Comparison of ENCODE assay signal across 8 mouse cellular contexts in the genomic region with DNA sequence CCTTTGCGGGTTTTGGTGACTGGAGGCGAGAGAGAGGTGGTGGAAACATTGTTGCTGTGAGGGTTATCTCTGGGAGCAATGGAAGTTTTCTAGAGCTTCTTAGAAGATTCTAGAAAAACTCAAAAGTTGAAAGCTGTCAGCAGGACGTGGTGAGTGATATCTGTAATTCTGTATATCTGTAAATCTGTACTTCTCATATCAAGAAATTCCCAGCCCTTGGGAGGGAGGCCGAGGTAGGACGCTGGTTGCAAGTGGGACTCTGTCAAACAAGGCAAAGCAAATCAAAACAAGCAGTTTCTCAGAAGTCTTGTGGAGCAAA. TPM values are rescaled to one million over a fixed set of nuclear protein-coding genes. Genes with fewer than 3 reads are reported as not detected.
A peak's percentile ranks its signal among the peaks of the same experiment; 100 is the strongest.
DNase-seq lines count a peak whose midpoint lies in the region; ATAC-seq and TF ChIP-seq lines count a peak whose summit lies in the region.

No protein-coding gene starts in this region.

- peak overlapping the region; percentile 80 for H3K27ac ChIP-seq in thymus, adult 2 months (ENCODE audit: control insufficient read depth, insufficient read depth, low read length)
- peak overlapping the region; percentile 99 for H3K27ac ChIP-seq in forebrain, embryonic 10.5 days
- peak overlapping the region; percentile 93 for H3K27ac ChIP-seq in liver, embryonic 12.5 days

- peak overlapping the region; percentile 99 for H3K9ac ChIP-seq in liver, embryonic 12.5 days

- H3K4me2 ChIP-seq in liver, embryonic 12.5 days = peak overlapping the region; percentile 77

- no peaks in the 10 kb centered on the region for H3K9me3 ChIP-seq in forebrain, embryonic 10.5 days
- H3K9me3 ChIP-seq in liver, embryonic 12.5 days (replicated peaks) = no peaks in the 10 kb centered on the region

- peaks cover 24% of the 10 kb centered on the region for H3K4me1 ChIP-seq in thymus, adult 2 months (replicated peaks; ENCODE audit: control insufficient read depth, insufficient read depth, low read length)
- peaks cover 25% of the 10 kb centered on the region for H3K4me1 ChIP-seq in forebrain, embryonic 10.5 days
- peaks cover 40% of the 10 kb centered on the region for H3K4me1 ChIP-seq in liver, embryonic 12.5 days

- no peak for DNase-seq in thymus, adult 2 months
- DNase-seq in thymus, adult 18-20 months = no peak
- DNase-seq in forebrain, embryonic 10.5 days (ENCODE audit: extremely low spot score, low spot score) = no peak
- peak; percentile 47 for DNase-seq in thymus, postnatal 25 days
- DNase-seq in adrenal gland, postnatal 36 days = no peak
- DNase-seq in spleen, adult 12 weeks (ENCODE audit: low spot score) = no peak

- no peak for ATAC-seq in liver, embryonic 12.5 days
- no peak for ATAC-seq in megakaryocyte-erythroid progenitor cell, adult 5-6 weeks (replicated peaks; ENCODE audit: low FRiP score, low TSS enrichment, poor library complexity, severe bottlenecking)

- H3K36me3 ChIP-seq in thymus, adult 2 months (ENCODE audit: control insufficient read depth, insufficient read depth, low read length) = peaks cover 17% of the 10 kb centered on the region
- peaks cover 38% of the 10 kb centered on the region for H3K36me3 ChIP-seq in forebrain, embryonic 10.5 days (replicated peaks)
- peaks cover 32% of the 10 kb centered on the region for H3K36me3 ChIP-seq in liver, embryonic 12.5 days

- no peaks in the 10 kb centered on the region for H3K27me3 ChIP-seq in thymus, adult 2 months (ENCODE audit: control insufficient read depth, insufficient read depth, low read length)
- H3K27me3 ChIP-seq in forebrain, embryonic 10.5 days (ENCODE audit: poor library complexity, severe bottlenecking) = no peaks in the 10 kb centered on the region
- no peaks in the 10 kb centered on the region for H3K27me3 ChIP-seq in liver, embryonic 12.5 days (replicated peaks)

- no peak for TF ChIP-seq POLR2A in thymus, adult 2 months (IDR thresholded peaks at IDR 0.05; ENCODE audit: control insufficient read depth, extremely low read depth, insufficient read depth, low read length, poor library complexity)

- H3K4me3 ChIP-seq in thymus, adult 2 months (ENCODE audit: control insufficient read depth, insufficient read depth, low read length) = peak overlapping the region; percentile 93
- H3K4me3 ChIP-seq in forebrain, embryonic 10.5 days = peak overlapping the region; percentile 94
- H3K4me3 ChIP-seq in liver, embryonic 12.5 days = peak overlapping the region; percentile 87

- 1% methylated on average over 5 of the region's 5 CpGs for WGBS in thymus, adult 2 months
- WGBS in forebrain, embryonic 10.5 days = 10% methylated on average over 5 of the region's 5 CpGs
- 3% methylated on average over 5 of the region's 5 CpGs for WGBS in liver, embryonic 12.5 days (ENCODE audit: insufficient replicate concordance)

- TF ChIP-seq CTCF in thymus, adult 2 months (IDR thresholded peaks at IDR 0.05; ENCODE audit: borderline replicate concordance, control insufficient read depth, extremely low read depth, insufficient read depth, low read length, poor library complexity) = no peak

RNA-seq across cellular contexts. Expression of a gene that starts 1.4 kb away (rescaled TPM):
- 89.1 and 120 TPM in 2 replicates for polyA plus RNA-seq in thymus, adult 2 months (2012; rRNA removed)
- 421 and 423 TPM in 2 replicates for polyA plus RNA-seq in forebrain, embryonic 10.5 days (2016; fragmentation: Nextera tagmentation; extraction: Ambion mirVana)
- 185 and 198 TPM in 2 replicates for polyA plus RNA-seq in liver, embryonic 12.5 days (2016; fragmentation: Nextera tagmentation; extraction: Ambion mirVana)
- 136 and 186 TPM in 2 replicates for total RNA-seq in megakaryocyte-erythroid progenitor cell, adult 5-6 weeks (2014; fragmentation: Nextera tagmentation)
- 505 and 626 TPM in 2 replicates for total RNA-seq in megakaryocyte-erythroid progenitor cell, adult 5-6 weeks (2017)
- 10 to 100 TPM; 91.6 to 99.3 TPM for total RNA-seq in adrenal gland, postnatal 36 days (2021)

RNA-seq across cellular contexts. Expression of a gene that starts 25.9 kb away (rescaled TPM):
- polyA plus RNA-seq in thymus, adult 2 months (2012; rRNA removed) = 4.3 and 13.0 TPM in 2 replicates
- polyA plus RNA-seq in forebrain, embryonic 10.5 days (2016; fragmentation: Nextera tagmentation; extraction: Ambion mirVana) = 98.8 and 119 TPM in 2 replicates
- polyA plus RNA-seq in liver, embryonic 12.5 days (2016; fragmentation: Nextera tagmentation; extraction: Ambion mirVana) = 10.3 and 10.6 TPM in 2 replicates
- not detected in 2 replicates for total RNA-seq in megakaryocyte-erythroid progenitor cell, adult 5-6 weeks (2014; fragmentation: Nextera tagmentation)
- total RNA-seq in megakaryocyte-erythroid progenitor cell, adult 5-6 weeks (2017) = not detected in 2 replicates
- 1 to 10 TPM; 1.3 to 1.6 TPM for total RNA-seq in adrenal gland, postnatal 36 days (2021)

RNA-seq across cellular contexts. Expression of a gene that starts 36.7 kb away (rescaled TPM):
- polyA plus RNA-seq in thymus, adult 2 months (2012; rRNA removed) = 139 and 156 TPM in 2 replicates
- 28.7 and 29.2 TPM in 2 replicates for polyA plus RNA-seq in forebrain, embryonic 10.5 days (2016; fragmentation: Nextera tagmentation; extraction: Ambion mirVana)
- 16.5 and 19.0 TPM in 2 replicates for polyA plus RNA-seq in liver, embryonic 12.5 days (2016; fragmentation: Nextera tagmentation; extraction: Ambion mirVana)
- 35.7 and 42.8 TPM in 2 replicates for total RNA-seq in megakaryocyte-erythroid progenitor cell, adult 5-6 weeks (2014; fragmentation: Nextera tagmentation)
- 16.2 and 21.1 TPM in 2 replicates for total RNA-seq in megakaryocyte-erythroid progenitor cell, adult 5-6 weeks (2017)
- 100 to 1,000 TPM; 108 to 138 TPM for total RNA-seq in adrenal gland, postnatal 36 days (2021)

RNA-seq across cellular contexts. Expression of a gene that starts 38.6 kb away (rescaled TPM):
- 4.5 and 6.0 TPM in 2 replicates for polyA plus RNA-seq in thymus, adult 2 months (2012; rRNA removed)
- polyA plus RNA-seq in forebrain, embryonic 10.5 days (2016; fragmentation: Nextera tagmentation; extraction: Ambion mirVana) = 7.2 and 7.6 TPM in 2 replicates
- polyA plus RNA-seq in liver, embryonic 12.5 days (2016; fragmentation: Nextera tagmentation; extraction: Ambion mirVana) = 6.7 and 8.2 TPM in 2 replicates
- 2.1 and 2.3 TPM in 2 replicates for total RNA-seq in megakaryocyte-erythroid progenitor cell, adult 5-6 weeks (2014; fragmentation: Nextera tagmentation)
- 2.3 and 14.6 TPM in 2 replicates for total RNA-seq in megakaryocyte-erythroid progenitor cell, adult 5-6 weeks (2017)
- total RNA-seq in adrenal gland, postnatal 36 days (2021) = 10 to 100 TPM in 1 of 2 experiments, 1 to 10 TPM in 1; 8.4 to 11.3 TPM

RNA-seq across cellular contexts. Expression of a gene that starts 48.4 kb away (rescaled TPM):
- 3.0 and 3.1 TPM in 2 replicates for polyA plus RNA-seq in thymus, adult 2 months (2012; rRNA removed)
- 9.1 and 11.8 TPM in 2 replicates for polyA plus RNA-seq in forebrain, embryonic 10.5 days (2016; fragmentation: Nextera tagmentation; extraction: Ambion mirVana)
- 2.4 and 2.8 TPM in 2 replicates for polyA plus RNA-seq in liver, embryonic 12.5 days (2016; fragmentation: Nextera tagmentation; extraction: Ambion mirVana)
- total RNA-seq in megakaryocyte-erythroid progenitor cell, adult 5-6 weeks (2014; fragmentation: Nextera tagmentation) = 0.69 and 3.3 TPM in 2 replicates
- total RNA-seq in megakaryocyte-erythroid progenitor cell, adult 5-6 weeks (2017) = 0.66 and 2.8 TPM in 2 replicates
- 1 to 10 TPM; 2.2 to 3.2 TPM for total RNA-seq in adrenal gland, postnatal 36 days (2021)
